Mouse (Mus musculus): ENCODE measurements around the gene Krtap2-4. TPM values are rescaled to one million over a fixed set of nuclear protein-coding genes. Genes with fewer than 3 reads are reported as not detected.

The Krtap2-4 gene
- polyA plus RNA-seq, 1 experiment from 2014 or later = not detected

- Histone ChIP-seq H3K9ac (no peak within 1 kb of the TSS), H3K4me3 (no peak within 1 kb of the TSS), H3K27me3 (replicated peaks) (no peaks in the 10 kb centered on the region), H3K9me3 (replicated peaks) (no peaks in the 10 kb centered on the region), H3K4me1 (no peaks in the 10 kb centered on the region), H3K4me2 (no peak within 1 kb of the TSS), H3K27ac (no peak within 1 kb of the TSS), H3K36me3 (no peaks in the 10 kb centered on the region)
- no peak for ATAC-seq
- WGBS (ENCODE audit: insufficient replicate concordance) = 74% methylated on average over 3 of the region's 6 CpGs
Measured at GRCm38 (mm10) chr11:99580636-99581035, 34.0 kb downstream of the Krtap2-4 start, which contains the start of gene Krtap1-5. Gene Krtap1-5 (minus strand): TSS chr11:99581016.

GRCm38 (mm10) chr11:99574106-99574505 is 40.5 kb downstream of the Krtap2-4 start:
- Histone ChIP-seq H3K4me1 (no peaks in the 10 kb centered on the region), H3K4me3 (no peak overlapping the region), H3K9me3 (replicated peaks) (no peaks in the 10 kb centered on the region), H3K36me3 (no peaks in the 10 kb centered on the region), H3K27me3 (replicated peaks) (no peaks in the 10 kb centered on the region), H3K4me2 (no peak overlapping the region), H3K9ac (no peak overlapping the region), H3K27ac (no peak overlapping the region)
- no peak for ATAC-seq
- WGBS (ENCODE audit: insufficient replicate concordance) = 2% methylated on average over 7 of the region's 7 CpGs

- no peaks in the 10 kb centered on the region for H3K9me3 ChIP-seq (replicated peaks)
- H3K27me3 ChIP-seq (replicated peaks) = no peaks in the 10 kb centered on the region
- H3K4me2 ChIP-seq = no peak overlapping the region
- H3K36me3 ChIP-seq = no peaks in the 10 kb centered on the region
- WGBS (ENCODE audit: insufficient replicate concordance) = 57% methylated on average over 4 of the region's 4 CpGs
- no peak overlapping the region for H3K27ac ChIP-seq
- ATAC-seq = no peak
- no peak overlapping the region for H3K9ac ChIP-seq
- H3K4me3 ChIP-seq = no peak overlapping the region
- no peaks in the 10 kb centered on the region for H3K4me1 ChIP-seq
Measured at GRCm38 (mm10) chr11:99573164-99573563, 41.5 kb downstream of the Krtap2-4 start.

- no peak within 1 kb of the TSS for H3K4me3 ChIP-seq
- H3K4me2 ChIP-seq = no peak within 1 kb of the TSS
- H3K9ac ChIP-seq = no peak within 1 kb of the TSS
- H3K36me3 ChIP-seq = no peaks in the 10 kb centered on the region
- no peaks in the 10 kb centered on the region for H3K9me3 ChIP-seq (replicated peaks)
- H3K27me3 ChIP-seq (replicated peaks) = no peaks in the 10 kb centered on the region
- 79% methylated on average over 7 of the region's 7 CpGs for WGBS (ENCODE audit: insufficient replicate concordance)
- no peak within 1 kb of the TSS for H3K27ac ChIP-seq
- ATAC-seq = no peak
- no peaks in the 10 kb centered on the region for H3K4me1 ChIP-seq
Measured at GRCm38 (mm10) chr11:99566530-99566929, 48.1 kb downstream of the Krtap2-4 start, which contains the start of gene Krtap3-1. Gene Krtap3-1 (minus strand): TSS chr11:99566630.

Other genes starting within 250 kb of the Krtap2-4 start
- gene Krt28, start 239.9 kb downstream of the Krtap2-4 start, polyA plus RNA-seq (2016; fragmentation: Nextera tagmentation; extraction: Ambion mirVana) = 0.07 and 0.11 TPM in 2 replicates
- 5.2 and 6.1 TPM in 2 replicates for gene Krt10, start 225.5 kb downstream of the Krtap2-4 start, polyA plus RNA-seq (2016; fragmentation: Nextera tagmentation; extraction: Ambion mirVana)
- gene Krt12, start 192.6 kb downstream of the Krtap2-4 start, polyA plus RNA-seq (2016; fragmentation: Nextera tagmentation; extraction: Ambion mirVana) = 0.06 TPM in 1 of 2 replicates, not detected in the other
- gene Krt20, start 176.7 kb downstream of the Krtap2-4 start, polyA plus RNA-seq (2016; fragmentation: Nextera tagmentation; extraction: Ambion mirVana) = 23.5 and 24.6 TPM in 2 replicates
- gene Krt23, start 121.7 kb downstream of the Krtap2-4 start, polyA plus RNA-seq (2016; fragmentation: Nextera tagmentation; extraction: Ambion mirVana) = 0.20 and 0.35 TPM in 2 replicates
- gene Krt39, start 93.5 kb downstream of the Krtap2-4 start, polyA plus RNA-seq (2016; fragmentation: Nextera tagmentation; extraction: Ambion mirVana) = not detected in 2 replicates
- not detected in 2 replicates for gene Krt40, start 71.7 kb downstream of the Krtap2-4 start, polyA plus RNA-seq (2016; fragmentation: Nextera tagmentation; extraction: Ambion mirVana)
- gene Krtap3-3, start 64.0 kb downstream of the Krtap2-4 start, polyA plus RNA-seq (2016; fragmentation: Nextera tagmentation; extraction: Ambion mirVana) = not detected in 2 replicates
- gene Krtap3-2, start 58.0 kb downstream of the Krtap2-4 start, polyA plus RNA-seq (2016; fragmentation: Nextera tagmentation; extraction: Ambion mirVana) = not detected in 2 replicates
- gene Gm11939, start 55.4 kb downstream of the Krtap2-4 start, polyA plus RNA-seq (2016; fragmentation: Nextera tagmentation; extraction: Ambion mirVana) = not detected in 2 replicates
- not detected in 2 replicates for gene Krtap3-1, start 48.2 kb downstream of the Krtap2-4 start, polyA plus RNA-seq (2016; fragmentation: Nextera tagmentation; extraction: Ambion mirVana)
- gene Krtap1-5, start 33.8 kb downstream of the Krtap2-4 start, polyA plus RNA-seq (2016; fragmentation: Nextera tagmentation; extraction: Ambion mirVana) = not detected in 2 replicates
- gene Krtap1-4, start 31.2 kb downstream of the Krtap2-4 start, polyA plus RNA-seq (2016; fragmentation: Nextera tagmentation; extraction: Ambion mirVana) = not detected in 2 replicates
- not detected in 2 replicates for gene Krtap1-3, start 23.5 kb downstream of the Krtap2-4 start, polyA plus RNA-seq (2016; fragmentation: Nextera tagmentation; extraction: Ambion mirVana)
- not detected in 2 replicates for gene Krtap9-3, start 16.7 kb downstream of the Krtap2-4 start, polyA plus RNA-seq (2016; fragmentation: Nextera tagmentation; extraction: Ambion mirVana)
- not detected in 2 replicates for gene Gm11938, start 11.5 kb downstream of the Krtap2-4 start, polyA plus RNA-seq (2016; fragmentation: Nextera tagmentation; extraction: Ambion mirVana)
- gene Gm11937, start 4.7 kb downstream of the Krtap2-4 start, polyA plus RNA-seq (2016; fragmentation: Nextera tagmentation; extraction: Ambion mirVana) = not detected in 2 replicates
- not detected in 2 replicates for gene Gm11562, start 5.6 kb upstream of the Krtap2-4 start, polyA plus RNA-seq (2016; fragmentation: Nextera tagmentation; extraction: Ambion mirVana)
- not detected in 2 replicates for gene Krtap4-1, start 13.4 kb upstream of the Krtap2-4 start, polyA plus RNA-seq (2016; fragmentation: Nextera tagmentation; extraction: Ambion mirVana)
- not detected in 2 replicates for gene Krtap4-2, start 20.2 kb upstream of the Krtap2-4 start, polyA plus RNA-seq (2016; fragmentation: Nextera tagmentation; extraction: Ambion mirVana)
- not detected in 2 replicates for gene Krtap4-7, start 29.2 kb upstream of the Krtap2-4 start, polyA plus RNA-seq (2016; fragmentation: Nextera tagmentation; extraction: Ambion mirVana)
- not detected in 2 replicates for gene Gm11555, start 35.4 kb upstream of the Krtap2-4 start, polyA plus RNA-seq (2016; fragmentation: Nextera tagmentation; extraction: Ambion mirVana)
- gene Gm11563, start 44.1 kb upstream of the Krtap2-4 start, polyA plus RNA-seq (2016; fragmentation: Nextera tagmentation; extraction: Ambion mirVana) = not detected in 2 replicates
- gene Krtap4-6, start 51.1 kb upstream of the Krtap2-4 start, polyA plus RNA-seq (2016; fragmentation: Nextera tagmentation; extraction: Ambion mirVana) = not detected in 2 replicates
- not detected in 2 replicates for gene Gm14190, start 75.9 kb upstream of the Krtap2-4 start, polyA plus RNA-seq (2016; fragmentation: Nextera tagmentation; extraction: Ambion mirVana)
- gene Gm14180, start 119.4 kb upstream of the Krtap2-4 start, polyA plus RNA-seq (2016; fragmentation: Nextera tagmentation; extraction: Ambion mirVana) = not detected in 2 replicates
- gene Gm11595, start 158.1 kb upstream of the Krtap2-4 start, polyA plus RNA-seq (2016; fragmentation: Nextera tagmentation; extraction: Ambion mirVana) = not detected in 2 replicates
- gene Krtap4-8, start 165.9 kb upstream of the Krtap2-4 start, polyA plus RNA-seq (2016; fragmentation: Nextera tagmentation; extraction: Ambion mirVana) = not detected in 2 replicates
- gene Krtap4-9, start 170.4 kb upstream of the Krtap2-4 start, polyA plus RNA-seq (2016; fragmentation: Nextera tagmentation; extraction: Ambion mirVana) = not detected in 2 replicates
- not detected in 2 replicates for gene Gm11596, start 178.6 kb upstream of the Krtap2-4 start, polyA plus RNA-seq (2016; fragmentation: Nextera tagmentation; extraction: Ambion mirVana)
- not detected in 2 replicates for gene Gm11569, start 184.1 kb upstream of the Krtap2-4 start, polyA plus RNA-seq (2016; fragmentation: Nextera tagmentation; extraction: Ambion mirVana)
- not detected in 2 replicates for gene Gm11554, start 189.6 kb upstream of the Krtap2-4 start, polyA plus RNA-seq (2016; fragmentation: Nextera tagmentation; extraction: Ambion mirVana)
- gene Krtap4-13, start 195.0 kb upstream of the Krtap2-4 start, polyA plus RNA-seq (2016; fragmentation: Nextera tagmentation; extraction: Ambion mirVana) = not detected in 2 replicates
- gene Gm11564, start 200.8 kb upstream of the Krtap2-4 start, polyA plus RNA-seq (2016; fragmentation: Nextera tagmentation; extraction: Ambion mirVana) = not detected in 2 replicates
- not detected in 2 replicates for gene 2300003K06Rik, start 223.2 kb upstream of the Krtap2-4 start, polyA plus RNA-seq (2016; fragmentation: Nextera tagmentation; extraction: Ambion mirVana)
- not detected in 2 replicates for gene Krtap4-16, start 236.8 kb upstream of the Krtap2-4 start, polyA plus RNA-seq (2016; fragmentation: Nextera tagmentation; extraction: Ambion mirVana)
- not detected in 2 replicates for gene Gm11568, start 243.1 kb upstream of the Krtap2-4 start, polyA plus RNA-seq (2016; fragmentation: Nextera tagmentation; extraction: Ambion mirVana)
- not detected in 2 replicates for gene Gm11559, start 249.6 kb upstream of the Krtap2-4 start, polyA plus RNA-seq (2016; fragmentation: Nextera tagmentation; extraction: Ambion mirVana)